Mouse (Mus musculus): ENCODE measurements around the gene Eif2ak2.

The Eif2ak2 gene

GRCm38 (mm10) chr17:78882401-78883112 lies at the start of gene Eif2ak2:
TSS of gene Eif2ak2 (minus strand) at chr17:78882573.
- DNase-seq (ENCODE audit: low spot score) = peak; percentile 71

GRCm38 (mm10) chr17:78917696-78918095 lies 35.3 kb upstream of the Eif2ak2 start:
- no peak for DNase-seq (ENCODE audit: low spot score)

- no peak for DNase-seq (ENCODE audit: low spot score)
Observed at GRCm38 (mm10) chr17:78916899-78917298, 34.5 kb upstream of the Eif2ak2 start.

- peak; percentile 71 for DNase-seq (ENCODE audit: low spot score)
Observed at GRCm38 (mm10) chr17:78916369-78916813, 34.0 kb upstream of the Eif2ak2 start, which contains the start of gene Cebpzos. TSS of gene Cebpzos (plus strand) at chr17:78916500.

- no peak for DNase-seq (ENCODE audit: low spot score)
Observed at GRCm38 (mm10) chr17:78915772-78916171, 33.4 kb upstream of the Eif2ak2 start.

GRCm38 (mm10) chr17:78913921-78914320 lies 31.5 kb upstream of the Eif2ak2 start:
- no peak for DNase-seq (ENCODE audit: low spot score)

- no peak for DNase-seq (ENCODE audit: low spot score)
Observed at GRCm38 (mm10) chr17:78912861-78913281, 30.5 kb upstream of the Eif2ak2 start.

GRCm38 (mm10) chr17:78909374-78909773 lies 27.0 kb upstream of the Eif2ak2 start:
- no peak for DNase-seq (ENCODE audit: low spot score)

GRCm38 (mm10) chr17:78906892-78907291 lies 24.5 kb upstream of the Eif2ak2 start, which contains the start of gene Sult6b1:
TSS of gene Sult6b1 (minus strand) at chr17:78906992.
- DNase-seq (ENCODE audit: low spot score) = no peak

GRCm38 (mm10) chr17:78903158-78903557 lies 20.8 kb upstream of the Eif2ak2 start:
- no peak for DNase-seq (ENCODE audit: low spot score)

- peak; percentile 11 for DNase-seq (ENCODE audit: low spot score)
Observed at GRCm38 (mm10) chr17:78895394-78895793, 13.0 kb upstream of the Eif2ak2 start.

GRCm38 (mm10) chr17:78894991-78895390 lies 12.6 kb upstream of the Eif2ak2 start:
- no peak for DNase-seq (ENCODE audit: low spot score)

GRCm38 (mm10) chr17:78891020-78891419 lies 8.6 kb upstream of the Eif2ak2 start:
- no peak for DNase-seq (ENCODE audit: low spot score)

- no peak for DNase-seq (ENCODE audit: low spot score)
Observed at GRCm38 (mm10) chr17:78889184-78889583, 6.8 kb upstream of the Eif2ak2 start.

- no peak for DNase-seq (ENCODE audit: low spot score)
Observed at GRCm38 (mm10) chr17:78888554-78888953, 6.2 kb upstream of the Eif2ak2 start.

GRCm38 (mm10) chr17:78885286-78886065 lies 3.1 kb upstream of the Eif2ak2 start:
- no peak for DNase-seq (ENCODE audit: low spot score)

GRCm38 (mm10) chr17:78883291-78883690 lies 918 bp upstream of the Eif2ak2 start:
- DNase-seq (ENCODE audit: low spot score) = no peak

- DNase-seq (ENCODE audit: low spot score) = no peak
Observed at GRCm38 (mm10) chr17:78881878-78882304, 482 bp downstream of the Eif2ak2 start.

GRCm38 (mm10) chr17:78873886-78874285 lies 8.5 kb downstream of the Eif2ak2 start:
- no peak for DNase-seq (ENCODE audit: low spot score)

GRCm38 (mm10) chr17:78856243-78856642 lies 26.1 kb downstream of the Eif2ak2 start:
- DNase-seq (ENCODE audit: low spot score) = no peak

GRCm38 (mm10) chr17:78842271-78842928 lies 40.0 kb downstream of the Eif2ak2 start:
- DNase-seq (ENCODE audit: low spot score) = no peak

- DNase-seq (ENCODE audit: low spot score) = no peak
Observed at GRCm38 (mm10) chr17:78836056-78836455, 46.3 kb downstream of the Eif2ak2 start.
